Mouse (Mus musculus): ENCODE results near the gene Syne3. TPM values are rescaled to one million over a fixed set of nuclear protein-coding genes. Genes with fewer than 3 reads are reported as not detected.

The Syne3 gene
- total RNA-seq, 2 experiments from 2014 or later: 6.2 to 7.1 TPM

GRCm38 (mm10) chr12:105002340-105003132 is 7.1 kb downstream of the Syne3 start:
- DNase-seq (ENCODE audit: low spot score): no peak
- intact Hi-C loops (cut with DNase I): no loop called here

GRCm38 (mm10) chr12:105001317-105001716 is 8.3 kb downstream of the Syne3 start:
- DNase-seq (ENCODE audit: low spot score): no peak
- intact Hi-C loops (cut with DNase I): no loop called here

- intact Hi-C loops (cut with DNase I): no loop called here
- DNase-seq (ENCODE audit: low spot score): no peak
Observed at GRCm38 (mm10) chr12:105000487-105001283, 8.9 kb downstream of the Syne3 start.

DNA sequence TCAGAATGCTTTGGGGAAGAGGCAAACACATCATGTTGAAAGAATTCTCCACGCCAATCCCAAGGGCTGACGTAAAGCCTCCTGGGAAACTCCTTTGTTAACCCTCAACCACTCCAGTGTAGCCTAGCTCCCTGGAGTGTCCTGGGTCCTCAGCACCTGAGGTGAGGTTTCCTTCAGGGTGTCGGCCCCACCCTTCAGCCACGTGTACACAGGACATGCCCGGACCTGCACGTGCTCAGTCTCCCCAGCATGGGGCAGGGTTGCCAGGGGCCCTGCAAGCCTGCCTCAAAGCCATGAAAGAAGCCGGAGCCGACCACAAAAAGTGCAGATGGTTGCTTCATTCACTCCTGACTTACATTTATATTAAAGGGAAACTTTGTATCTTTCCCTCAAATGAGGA is 10.4 kb downstream of the Syne3 start:
- intact Hi-C loops (cut with DNase I): no loop called here
- DNase-seq (ENCODE audit: low spot score): no peak

DNA sequence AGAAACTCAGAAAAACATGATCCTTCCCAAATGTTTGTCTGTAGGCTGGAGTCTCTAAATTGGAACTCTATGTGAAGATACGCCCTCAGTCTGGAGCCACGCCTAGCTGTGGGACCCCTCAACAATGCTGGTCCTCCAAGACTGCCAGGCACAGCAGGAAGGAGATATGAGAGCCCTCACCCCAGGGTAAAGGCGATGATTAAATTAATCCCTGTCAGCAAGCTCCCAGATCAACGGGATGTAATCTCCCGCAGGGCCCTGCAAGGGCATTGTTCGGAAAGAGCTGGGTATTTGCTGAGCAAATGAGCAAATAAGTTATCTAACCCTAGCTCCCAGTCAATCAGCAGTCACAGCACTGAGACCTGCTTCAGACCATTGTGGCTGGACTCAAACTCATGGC is 11.1 kb downstream of the Syne3 start:
- intact Hi-C loops (cut with DNase I): no loop called here
- no peak for DNase-seq (ENCODE audit: low spot score)

DNA sequence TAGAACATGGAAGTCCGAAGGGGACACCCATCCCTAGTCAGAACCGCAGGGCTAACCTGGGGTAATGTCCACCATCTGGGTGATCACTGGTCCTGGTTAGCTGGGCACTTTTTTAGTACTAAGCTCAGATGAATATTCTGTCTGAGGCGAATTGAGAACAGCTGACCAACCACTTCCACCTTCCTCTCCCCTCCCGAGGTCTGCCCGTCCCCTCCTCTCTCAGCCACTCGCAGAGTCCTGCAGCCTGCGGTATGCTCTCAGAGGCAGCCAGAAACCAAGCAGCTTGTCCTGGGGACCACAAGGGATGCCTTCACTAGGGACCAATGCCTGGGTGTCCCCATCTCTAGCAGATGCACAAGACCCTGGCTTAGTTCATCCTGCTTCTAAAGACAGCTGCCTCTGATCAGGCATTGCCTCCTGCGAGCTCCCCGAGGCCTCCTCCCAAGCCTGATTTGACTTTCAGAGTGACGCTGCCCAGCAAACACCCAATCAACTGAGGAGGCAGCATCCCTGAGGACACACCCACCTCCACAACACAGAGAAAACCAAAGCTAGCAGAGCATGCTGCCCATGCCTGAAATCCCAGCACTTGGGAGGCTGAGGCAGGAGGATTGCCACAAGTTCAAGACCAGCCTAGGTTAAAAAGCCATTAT is 11.8 kb downstream of the Syne3 start:
- intact Hi-C loops (cut with DNase I): no loop called here
- DNase-seq (ENCODE audit: low spot score): no peak

GRCm38 (mm10) chr12:104997159-104997558 is 12.4 kb downstream of the Syne3 start:
- intact Hi-C loops (cut with DNase I): no loop called here
- DNase-seq (ENCODE audit: low spot score): no peak

DNA sequence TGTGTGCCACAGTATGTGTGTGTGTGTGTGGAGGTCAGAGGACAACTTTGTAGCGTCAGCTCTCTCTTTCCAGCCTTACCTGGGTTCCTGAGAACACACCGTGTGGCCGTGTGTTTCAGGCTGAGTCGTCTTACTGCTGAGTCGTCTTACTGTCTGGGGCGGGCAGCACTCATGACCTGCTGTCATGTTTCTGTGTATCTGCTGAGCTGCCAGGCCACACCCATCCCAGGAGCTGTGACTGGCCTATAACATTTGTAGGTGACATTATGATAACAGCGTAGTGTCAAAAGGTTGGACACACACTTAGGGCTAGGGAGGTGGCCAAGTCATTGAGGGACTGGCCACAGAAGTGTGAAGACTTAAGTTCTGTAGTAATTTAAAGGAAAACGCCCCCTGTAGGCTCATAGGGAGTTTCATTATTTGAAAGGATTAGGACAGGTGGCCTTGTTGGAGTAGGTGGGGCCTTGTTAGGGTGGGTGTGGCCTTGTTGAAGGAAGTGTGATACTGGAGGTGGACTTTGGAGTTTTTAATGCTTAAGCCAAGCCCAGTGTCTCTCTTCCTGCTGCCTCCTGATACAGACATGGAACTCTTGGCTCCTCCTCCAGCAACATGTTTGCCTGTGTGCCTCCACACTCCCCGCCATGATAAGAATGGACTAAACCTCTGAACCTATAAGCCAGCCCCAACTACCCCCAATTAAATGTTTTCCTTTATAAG is 13.4 kb downstream of the Syne3 start:
- intact Hi-C loops (cut with DNase I): no loop called here

DNA sequence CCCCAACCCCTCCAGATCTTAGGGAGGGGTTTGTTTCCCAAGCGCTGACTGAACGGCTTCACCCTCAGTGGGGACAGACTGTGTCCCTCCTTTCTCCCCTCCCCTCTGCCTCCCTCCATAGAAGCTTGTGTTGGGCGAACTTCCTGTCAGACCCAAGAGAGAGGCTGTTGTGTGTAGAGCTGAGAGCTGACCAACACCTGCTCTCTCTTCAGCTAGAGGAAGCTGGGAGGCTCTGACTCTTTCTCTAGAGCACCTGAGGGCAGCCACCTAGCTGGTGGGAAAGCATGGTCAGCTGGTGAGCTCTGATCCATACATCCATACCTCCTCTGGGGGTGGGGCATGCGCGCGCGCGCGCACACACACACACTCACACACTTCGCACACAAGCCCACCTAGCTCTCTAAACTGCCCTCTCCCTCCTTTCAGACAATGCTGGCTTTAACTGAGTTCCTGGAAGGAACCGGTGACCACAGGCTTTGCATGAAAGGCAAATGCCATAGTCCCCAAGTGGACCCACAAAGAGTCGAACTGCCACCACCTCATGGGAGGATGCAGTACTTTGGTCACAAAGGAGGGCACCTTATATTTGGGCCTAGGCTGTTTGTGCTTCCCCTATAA is 14.2 kb downstream of the Syne3 start:
- DNase-seq (ENCODE audit: low spot score): no peak
- intact Hi-C loops (cut with DNase I): no loop called here

More for the DNA sequence above, 13.4 kb downstream of the Syne3 start:
- DNase-seq (ENCODE audit: low spot score): no peak

- DNase-seq (ENCODE audit: low spot score): peak; percentile 36
- intact Hi-C loops (cut with DNase I): no loop called here
Observed at GRCm38 (mm10) chr12:104992838-104993237, 16.8 kb downstream of the Syne3 start.

GRCm38 (mm10) chr12:104992123-104992741 is 17.4 kb downstream of the Syne3 start:
- intact Hi-C loops (cut with DNase I): no loop called here
- peak; percentile 27 for DNase-seq (ENCODE audit: low spot score)

- intact Hi-C loops (cut with DNase I): no loop called here
- DNase-seq (ENCODE audit: low spot score): peak; percentile 24
Observed at GRCm38 (mm10) chr12:104990741-104991454, 18.7 kb downstream of the Syne3 start.

DNA sequence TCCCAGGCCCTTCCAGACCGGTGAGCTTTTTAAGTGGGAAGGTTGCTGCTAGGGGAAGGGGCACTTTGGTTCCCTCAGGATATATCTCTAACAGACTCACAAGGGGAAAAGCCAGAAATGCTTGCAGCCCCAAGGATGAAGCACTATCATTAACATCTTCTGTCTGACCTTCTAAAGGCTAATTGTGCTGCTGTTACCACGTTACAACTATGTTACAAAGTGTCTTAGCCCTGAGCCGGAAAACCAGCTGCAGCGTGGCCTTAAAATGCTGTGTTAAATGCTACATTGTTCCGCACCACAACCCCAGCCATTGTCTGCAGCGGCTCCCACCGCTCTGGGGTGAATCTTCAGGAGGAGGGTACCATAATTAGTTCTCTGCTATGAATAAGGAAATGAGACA is 21.7 kb downstream of the Syne3 start:
- no peak for DNase-seq (ENCODE audit: low spot score)
- intact Hi-C loops (cut with DNase I): no loop called here

DNA sequence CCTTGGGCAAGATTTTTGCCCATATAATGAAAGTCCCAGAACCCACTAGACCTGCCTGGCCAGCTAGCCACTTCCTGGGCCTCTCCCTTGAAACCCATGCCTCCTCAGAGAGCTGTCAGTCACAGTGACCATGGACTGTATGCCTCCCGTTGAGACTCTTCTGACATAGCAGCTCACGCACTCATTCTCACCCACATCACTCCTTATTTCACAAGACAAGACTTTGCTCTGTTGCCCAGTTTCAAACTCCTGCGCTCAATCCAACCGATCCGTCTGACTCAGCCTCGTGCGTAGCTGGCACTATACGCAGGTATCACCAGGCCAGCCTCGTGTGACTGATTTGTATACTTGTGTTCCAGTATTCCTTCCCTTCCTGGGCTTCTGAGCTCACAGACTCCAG is 22.8 kb downstream of the Syne3 start:
- no peak for DNase-seq (ENCODE audit: low spot score)
- intact Hi-C loops (cut with DNase I): no loop called here

GRCm38 (mm10) chr12:104986001-104986400 is 23.6 kb downstream of the Syne3 start:
- no peak for DNase-seq (ENCODE audit: low spot score)
- intact Hi-C loops (cut with DNase I): no loop called here

- DNase-seq (ENCODE audit: low spot score): no peak
- intact Hi-C loops (cut with DNase I): no loop called here
Observed at GRCm38 (mm10) chr12:104985088-104985487, 24.5 kb downstream of the Syne3 start.

DNA sequence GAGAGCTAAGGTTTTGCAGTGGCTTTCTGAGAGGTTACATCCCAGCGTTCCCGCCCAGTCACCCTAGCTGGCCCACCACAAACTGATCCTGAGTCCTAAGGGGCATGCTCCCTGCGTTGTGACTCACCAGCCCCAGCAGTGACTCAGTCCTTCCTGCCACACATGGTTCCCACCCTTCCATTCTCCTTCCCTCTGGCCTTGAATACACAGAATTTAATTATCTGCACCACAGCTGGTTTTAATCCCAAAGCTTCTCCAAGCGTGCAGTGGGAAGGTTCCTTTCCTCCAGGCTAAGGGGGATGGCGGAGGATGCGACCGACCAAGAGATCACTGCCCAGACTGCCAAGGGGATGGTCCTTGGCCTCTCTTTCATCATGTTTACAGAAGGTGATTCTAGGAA is 26.1 kb downstream of the Syne3 start:
- intact Hi-C loops (cut with DNase I): no loop called here
- peak; percentile 54 for DNase-seq (ENCODE audit: low spot score)

- intact Hi-C loops (cut with DNase I): no loop called here
- DNase-seq (ENCODE audit: low spot score): no peak
Observed at GRCm38 (mm10) chr12:104978943-104979723, 30.5 kb downstream of the Syne3 start.
